Mouse (Mus musculus) kidney, postnatal 0 days (tissue): ENCODE measurements around the gene Golph3. TPM values are rescaled to one million over a fixed set of nuclear protein-coding genes. Genes with fewer than 3 reads are reported as not detected.
A peak's percentile ranks its signal among the peaks of the same experiment; 100 is the strongest.

Experiments used
- ATAC-seq: fragments of 200-750 bp; cut with Nextera tagmentation; replicated peaks from 2 replicates; pipeline ENCODE4 v1.8.0; 2017; ENCODE audit warnings: low read depth, moderate number of reproducible peaks, moderate TSS enrichment, moderate library complexity; ENCODE audit not compliant: low FRiP score
- DNase-seq: peaks from one replicate; pipeline ENCODE4 v3.0.0-alpha.2; 2016; ENCODE audit warnings: low spot score
- H3K27ac ChIP-seq: fragments of 300-500 bp; sonication (generic); 2 replicates; pipeline ENCODE4 v1.5.1; 2014; ENCODE audit warnings: mild to moderate bottlenecking
- H3K27me3 ChIP-seq: fragments of 300-500 bp; sonication (generic); 2 replicates; pipeline ENCODE4 v1.6.1; 2014; ENCODE audit warnings: low read length, mixed read lengths; ENCODE audit not compliant: insufficient read depth
- H3K36me3 ChIP-seq: fragments of 300-500 bp; sonication (generic); 2 replicates; pipeline ENCODE4 v1.6.1; 2014; ENCODE audit warnings: low read length, mixed read lengths; ENCODE audit not compliant: insufficient read depth
- H3K4me1 ChIP-seq: fragments of 300-500 bp; sonication (generic); replicated peaks from 2 replicates; pipeline ENCODE4 v1.6.1; 2014; ENCODE audit warnings: antibody characterized with exemption, low read length, mixed read lengths; ENCODE audit not compliant: insufficient read depth
- H3K4me2 ChIP-seq: fragments of 300-500 bp; sonication (generic); 2 replicates; pipeline ENCODE4 v1.6.1; 2014; ENCODE audit warnings: mild to moderate bottlenecking, low read length, moderate library complexity, mixed read lengths
- H3K4me3 ChIP-seq: fragments of 300-500 bp; sonication (generic); replicated peaks from 2 replicates; pipeline ENCODE4 v1.5.1; 2014; ENCODE audit warnings: low read depth, low read length
- H3K9ac ChIP-seq: fragments of 300-500 bp; sonication (generic); 2 replicates; pipeline ENCODE4 v1.6.1; 2014; ENCODE audit warnings: low read depth, low read length
- H3K9me3 ChIP-seq: fragments of 300-500 bp; sonication (generic); replicated peaks from 2 replicates; pipeline ENCODE4 v1.6.1; 2016; ENCODE audit warnings: low read length, inconsistent platforms, mixed read lengths
- CTCF ChIP-seq: IDR thresholded peaks from 2 replicates; pipeline ENCODE4 v1.5.1; 2016; ENCODE audit warnings: antibody characterized with exemption, low read depth, mild to moderate bottlenecking, moderate library complexity
- WGBS: fragments of 180-500 bp; shearing (Covaris S2); extraction: QIAGEN DNeasy Blood & Tissue Kit; methylation state at CpG from one replicate; pipeline ENCODE4 v1.1.7; 2014; 5-methylcytosine and 5-hydroxymethylcytosine counted together
- polyA plus RNA-seq: library from polyadenylated mRNA; unstranded; fragments of >200 nt; fragmentation: Nextera tagmentation; extraction: Ambion mirVana; gene quantifications from 2 replicates; pipeline ENCODE4 v1.2.1, GENCODE M21; 2015

Gene Golph3
- polyA plus RNA-seq, 1 experiment from 2014 or later = 95.6 TPM

- no peak for DNase-seq
- Histone ChIP-seq H3K27me3 (no peaks in the 10 kb centered on the region), H3K27ac (no peak overlapping the region), H3K4me1 (no peaks in the 10 kb centered on the region), H3K36me3 (peaks cover 34% of the 10 kb centered on the region), H3K4me2 (no peak overlapping the region), H3K4me3 (no peak overlapping the region), H3K9me3 (no peaks in the 10 kb centered on the region), H3K9ac (no peak overlapping the region)
- WGBS = 86% methylated on average over 5 of the region's 5 CpGs
- no peak for ATAC-seq
- no peak for TF ChIP-seq CTCF
Observed at GRCm38 (mm10) chr15:12349840-12350239, 28.6 kb downstream of the Golph3 start.

GRCm38 (mm10) chr15:12351470-12351869, 30.2 kb downstream of the Golph3 start:
- Histone ChIP-seq H3K27me3 (no peaks in the 10 kb centered on the region), H3K4me3 (no peak overlapping the region), H3K27ac (no peak overlapping the region), H3K9ac (no peak overlapping the region), H3K4me2 (no peak overlapping the region), H3K4me1 (no peaks in the 10 kb centered on the region), H3K36me3 (peaks cover 34% of the 10 kb centered on the region), H3K9me3 (no peaks in the 10 kb centered on the region)
- WGBS = 95% methylated on average over 7 of the region's 7 CpGs
- no peak for TF ChIP-seq CTCF
- ATAC-seq = no peak
- DNase-seq = no peak

GRCm38 (mm10) chr15:12354281-12354810, 33.1 kb downstream of the Golph3 start:
- no peak overlapping the region for H3K9ac ChIP-seq
- no peaks in the 10 kb centered on the region for H3K9me3 ChIP-seq
- DNase-seq (peak; percentile 48), ATAC-seq (no peak)
- H3K36me3 ChIP-seq = peaks cover 35% of the 10 kb centered on the region
- H3K4me3 ChIP-seq = no peak overlapping the region
- no peak overlapping the region for H3K4me2 ChIP-seq
- H3K27ac ChIP-seq = no peak overlapping the region
- no peaks in the 10 kb centered on the region for H3K27me3 ChIP-seq
- no peaks in the 10 kb centered on the region for H3K4me1 ChIP-seq
- TF ChIP-seq CTCF = peak; percentile 40; the same call in 1 of the 2 replicates
- WGBS = 92% methylated on average over 2 of the region's 2 CpGs

- DNase-seq (no peak), ATAC-seq (no peak)
- Histone ChIP-seq H3K27ac (no peak overlapping the region), H3K4me2 (no peak overlapping the region), H3K9me3 (no peaks in the 10 kb centered on the region), H3K4me1 (no peaks in the 10 kb centered on the region), H3K36me3 (peaks cover 30% of the 10 kb centered on the region), H3K4me3 (no peak overlapping the region), H3K9ac (no peak overlapping the region), H3K27me3 (no peaks in the 10 kb centered on the region)
- no peak for TF ChIP-seq CTCF
- 89% methylated on average over 6 of the region's 6 CpGs for WGBS
Observed at GRCm38 (mm10) chr15:12355261-12355660, 34.0 kb downstream of the Golph3 start.

GRCm38 (mm10) chr15:12355907-12356306, 34.7 kb downstream of the Golph3 start:
- H3K36me3 ChIP-seq = peaks cover 32% of the 10 kb centered on the region
- no peak overlapping the region for H3K27ac ChIP-seq
- H3K4me2 ChIP-seq = no peak overlapping the region
- H3K9ac ChIP-seq = no peak overlapping the region
- no peaks in the 10 kb centered on the region for H3K9me3 ChIP-seq
- H3K4me3 ChIP-seq = no peak overlapping the region
- no peaks in the 10 kb centered on the region for H3K27me3 ChIP-seq
- ATAC-seq = no peak
- TF ChIP-seq CTCF = no peak
- H3K4me1 ChIP-seq = no peaks in the 10 kb centered on the region
- no peak for DNase-seq
- 75% methylated on average over 7 of the region's 7 CpGs for WGBS

GRCm38 (mm10) chr15:12357459-12357858, 36.2 kb downstream of the Golph3 start:
- H3K36me3 ChIP-seq = peaks cover 25% of the 10 kb centered on the region

GRCm38 (mm10) chr15:12358384-12358783, 37.1 kb downstream of the Golph3 start:
- WGBS = 94% methylated on average over 5 of the region's 5 CpGs
- Histone ChIP-seq H3K4me1 (no peaks in the 10 kb centered on the region), H3K36me3 (peaks cover 18% of the 10 kb centered on the region), H3K9ac (no peak overlapping the region), H3K4me3 (no peak overlapping the region), H3K4me2 (no peak overlapping the region), H3K27ac (no peak overlapping the region), H3K27me3 (no peaks in the 10 kb centered on the region), H3K9me3 (no peaks in the 10 kb centered on the region)
- no peak for TF ChIP-seq CTCF
- DNase-seq (no peak), ATAC-seq (no peak)

More at GRCm38 (mm10) chr15:12357459-12357858, 36.2 kb downstream of the Golph3 start:
- H3K9ac ChIP-seq = no peak overlapping the region
- TF ChIP-seq CTCF = no peak
- H3K4me3 ChIP-seq = no peak overlapping the region
- H3K27ac ChIP-seq = no peak overlapping the region
- H3K9me3 ChIP-seq = no peaks in the 10 kb centered on the region
- ATAC-seq = no peak
- H3K4me1 ChIP-seq = no peaks in the 10 kb centered on the region
- no peaks in the 10 kb centered on the region for H3K27me3 ChIP-seq
- DNase-seq = no peak
- H3K4me2 ChIP-seq = no peak overlapping the region
